Mouse (Mus musculus) kidney, postnatal 10 days (tissue): ENCODE results near the gene Bspry.
A peak's percentile ranks its signal among the peaks of the same experiment; 100 is the strongest.

Source experiments
- DNase-seq: peaks from one replicate; pipeline ENCODE4 v3.0.0; 2021; ENCODE audit warnings: mixed read lengths

The Bspry gene

GRCm38 (mm10) chr4:62484928-62485327 is 5.1 kb downstream of the Bspry start:
- DNase-seq = no peak

- DNase-seq = peak; percentile 40
Observed at GRCm38 (mm10) chr4:62485450-62486161, 5.8 kb downstream of the Bspry start.

GRCm38 (mm10) chr4:62486162-62486696 is 6.4 kb downstream of the Bspry start:
- no peak for DNase-seq

GRCm38 (mm10) chr4:62487172-62487571 is 7.3 kb downstream of the Bspry start:
- no peak for DNase-seq

GRCm38 (mm10) chr4:62487914-62488313 is 8.1 kb downstream of the Bspry start:
- no peak for DNase-seq

- DNase-seq = no peak
Observed at GRCm38 (mm10) chr4:62492682-62493081, 12.8 kb downstream of the Bspry start.

GRCm38 (mm10) chr4:62494230-62494629 is 14.4 kb downstream of the Bspry start:
- no peak for DNase-seq

- peak; percentile 66 for DNase-seq
Observed at GRCm38 (mm10) chr4:62495946-62496345, 16.1 kb downstream of the Bspry start.

GRCm38 (mm10) chr4:62496815-62497214 is 17.0 kb downstream of the Bspry start:
- peak; percentile 73 for DNase-seq

GRCm38 (mm10) chr4:62500799-62501198 is 20.9 kb downstream of the Bspry start:
- DNase-seq = no peak

GRCm38 (mm10) chr4:62501534-62501933 is 21.7 kb downstream of the Bspry start:
- DNase-seq = no peak

GRCm38 (mm10) chr4:62501964-62502732 is 22.3 kb downstream of the Bspry start:
- DNase-seq = peak; percentile 96

- peak; percentile 46 for DNase-seq
Observed at GRCm38 (mm10) chr4:62502969-62503368, 23.1 kb downstream of the Bspry start.

GRCm38 (mm10) chr4:62503374-62503970 is 23.6 kb downstream of the Bspry start, which contains the start of gene Hdhd3:
Gene Hdhd3 (minus strand): TSS chr4:62503467.
- DNase-seq = no peak

GRCm38 (mm10) chr4:62505991-62506390 is 26.1 kb downstream of the Bspry start:
- no peak for DNase-seq

- peak; percentile 66 for DNase-seq
Observed at GRCm38 (mm10) chr4:62506798-62507197, 26.9 kb downstream of the Bspry start.

GRCm38 (mm10) chr4:62508839-62509238 is 29.0 kb downstream of the Bspry start:
- DNase-seq = peak; percentile 60

- peak; percentile 83 for DNase-seq
Observed at GRCm38 (mm10) chr4:62509946-62510345, 30.1 kb downstream of the Bspry start.

- DNase-seq = no peak
Observed at GRCm38 (mm10) chr4:62513998-62514506, 34.2 kb downstream of the Bspry start.

GRCm38 (mm10) chr4:62514995-62515394 is 35.1 kb downstream of the Bspry start:
- DNase-seq = no peak

- no peak for DNase-seq
Observed at GRCm38 (mm10) chr4:62515490-62515889, 35.6 kb downstream of the Bspry start.

GRCm38 (mm10) chr4:62516079-62516478 is 36.2 kb downstream of the Bspry start:
- DNase-seq = peak; percentile 85

GRCm38 (mm10) chr4:62516579-62516978 is 36.7 kb downstream of the Bspry start:
- no peak for DNase-seq
